Mouse (Mus musculus) kidney, postnatal 10 days (tissue): ENCODE measurements around the gene Tmem145.
"Not testable (repeated sequence)": the region's sequence is repeated elsewhere in the genome, so short reads cannot be mapped to it uniquely, and the experiment has no call there.

ENCODE experiments used
- DNase-seq: peaks from one replicate; pipeline ENCODE4 v3.0.0; 2021; ENCODE audit warnings: mixed read lengths

The Tmem145 gene

DNA sequence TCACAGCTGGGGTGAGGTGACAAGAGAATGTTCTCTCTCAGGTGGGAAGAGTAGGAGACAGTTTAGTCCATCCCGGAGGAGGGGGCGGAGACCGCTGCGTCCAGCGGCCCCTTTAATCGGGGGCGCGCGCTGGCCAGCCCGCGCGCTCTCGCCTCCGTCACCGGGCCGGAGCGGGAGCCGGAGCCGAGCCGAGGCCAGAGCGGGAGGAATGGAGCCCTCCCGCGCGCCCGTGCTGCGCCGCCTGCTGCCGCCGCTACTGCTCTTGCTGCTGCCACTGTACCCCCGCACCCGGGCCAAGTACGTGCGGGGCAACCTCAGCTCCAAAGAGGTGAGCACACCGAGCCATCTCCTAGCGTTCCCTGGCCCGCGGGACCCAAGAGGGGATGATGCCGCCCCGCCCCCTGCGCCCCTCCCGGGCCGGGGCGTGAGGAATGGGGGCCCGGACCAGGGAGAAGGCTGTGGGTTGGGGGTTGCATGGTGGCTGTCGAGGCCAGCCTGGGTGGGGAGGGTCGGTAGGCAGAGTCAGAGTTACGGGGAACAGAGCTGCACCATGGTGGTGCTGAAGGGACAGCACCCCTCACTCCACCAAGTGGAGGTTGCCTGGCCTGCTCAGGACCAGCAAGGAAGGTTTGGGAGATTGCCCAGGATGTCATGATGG, at the start of gene Tmem145:
Gene Tmem145 (plus strand): TSS at position 151 of the 658 bp plus-strand sequence.
- DNase-seq: peak; percentile 80

- DNase-seq: no peak
Measured at GRCm38 (mm10) chr7:25261896-25262295, 44.0 kb upstream of the Tmem145 start.

GRCm38 (mm10) chr7:25263968-25264870, 41.7 kb upstream of the Tmem145 start:
- no peak for DNase-seq

- not testable (repeated sequence) for DNase-seq
Measured at GRCm38 (mm10) chr7:25265743-25266142, 40.2 kb upstream of the Tmem145 start.

DNA sequence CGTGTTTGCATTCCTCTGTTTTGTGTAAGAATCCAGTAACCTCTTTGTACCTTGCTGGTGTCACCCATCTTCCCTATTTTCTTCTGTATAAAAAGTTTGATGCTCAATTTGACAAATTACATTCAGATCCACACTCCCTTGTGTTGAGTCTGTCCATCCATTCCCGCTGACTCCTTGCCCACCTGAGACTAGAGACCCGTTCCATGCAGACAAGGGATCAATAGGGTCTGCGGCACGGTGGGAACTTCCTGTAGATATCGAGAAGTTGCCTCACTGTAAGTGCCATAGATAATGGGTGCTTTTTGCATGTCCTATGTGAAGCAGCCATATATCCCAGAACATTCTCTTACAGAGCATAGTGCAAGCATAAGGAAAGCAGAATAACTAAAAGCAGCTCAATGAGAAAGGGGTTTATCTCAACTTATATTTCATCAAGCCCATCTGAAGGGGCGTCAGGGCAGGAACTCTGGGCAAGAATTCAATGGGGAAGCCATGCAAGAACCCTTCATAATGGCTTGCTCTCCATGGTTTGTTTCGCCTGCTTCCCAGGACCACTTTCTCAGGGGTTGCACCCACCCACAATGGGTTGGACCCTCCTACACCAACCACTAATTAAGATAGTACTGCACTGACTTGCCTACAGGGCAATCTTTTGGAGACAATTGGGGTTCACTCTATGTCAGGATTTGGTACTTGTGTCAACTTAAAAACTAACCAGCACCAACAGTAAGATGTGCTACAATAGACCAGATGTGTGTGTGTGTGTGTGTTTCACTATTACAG, 39.5 kb upstream of the Tmem145 start:
- no peak for DNase-seq

DNA sequence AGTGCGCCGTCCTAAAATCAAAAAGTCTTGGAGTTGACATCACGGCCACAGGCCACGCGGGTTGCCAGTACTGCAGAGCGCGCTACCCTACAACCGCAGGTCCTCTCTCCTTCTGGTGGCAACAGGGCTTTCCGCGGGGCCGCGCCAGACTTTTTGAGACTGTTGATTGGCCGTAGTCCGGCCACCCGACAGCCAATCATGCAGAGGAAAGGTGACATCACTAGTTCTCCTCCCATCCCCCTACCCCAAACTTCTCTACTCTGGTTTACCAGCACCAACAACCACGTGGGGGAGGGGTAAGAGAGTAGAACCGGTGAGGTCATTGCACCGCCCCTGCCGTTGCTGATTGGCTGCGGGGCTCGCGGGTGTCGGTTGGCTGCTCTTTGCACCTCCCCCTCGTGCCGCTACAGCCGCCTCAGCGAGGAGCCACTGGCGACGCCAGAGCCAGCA, 38.6 kb upstream of the Tmem145 start, which contains the start of gene Cic:
Gene Cic (plus strand): TSS at position 404 of the 450 bp plus-strand sequence.
- DNase-seq: peak; percentile 99

DNA sequence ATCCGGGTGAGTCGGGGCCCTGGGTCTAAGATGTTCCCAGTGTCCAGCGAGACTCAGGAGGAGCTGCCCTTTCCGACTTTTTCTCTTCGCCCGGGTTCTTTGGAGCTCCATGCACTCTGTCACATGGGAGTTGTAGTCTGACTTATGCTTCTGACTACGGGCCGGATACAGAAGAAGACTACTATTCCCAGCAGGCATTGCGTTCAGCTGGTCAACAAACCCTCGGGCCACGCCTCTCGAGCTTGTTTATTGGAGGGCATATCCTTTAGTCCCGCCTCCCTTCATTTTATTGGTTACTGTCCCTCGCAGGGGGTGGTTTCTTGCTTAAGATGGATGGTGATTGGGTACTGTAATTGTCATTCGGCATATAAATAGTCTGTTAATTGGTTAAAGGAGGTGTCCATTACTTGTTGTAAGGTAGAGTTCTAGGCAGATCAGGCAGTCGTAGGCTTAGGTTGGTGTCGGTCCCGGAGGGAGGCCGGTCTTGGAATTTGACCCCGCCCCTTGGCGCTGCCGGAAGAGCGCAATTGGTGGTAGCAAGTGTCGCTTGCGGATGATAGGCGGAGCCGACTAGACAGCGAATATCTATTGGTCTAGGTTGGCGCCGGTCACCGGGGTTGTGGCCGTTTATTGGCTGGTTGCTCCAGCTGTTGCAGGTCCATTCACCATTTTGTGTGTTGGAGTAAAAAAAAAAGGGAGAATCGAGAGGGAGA, 38.0 kb upstream of the Tmem145 start:
- peak; percentile 99 for DNase-seq

DNA sequence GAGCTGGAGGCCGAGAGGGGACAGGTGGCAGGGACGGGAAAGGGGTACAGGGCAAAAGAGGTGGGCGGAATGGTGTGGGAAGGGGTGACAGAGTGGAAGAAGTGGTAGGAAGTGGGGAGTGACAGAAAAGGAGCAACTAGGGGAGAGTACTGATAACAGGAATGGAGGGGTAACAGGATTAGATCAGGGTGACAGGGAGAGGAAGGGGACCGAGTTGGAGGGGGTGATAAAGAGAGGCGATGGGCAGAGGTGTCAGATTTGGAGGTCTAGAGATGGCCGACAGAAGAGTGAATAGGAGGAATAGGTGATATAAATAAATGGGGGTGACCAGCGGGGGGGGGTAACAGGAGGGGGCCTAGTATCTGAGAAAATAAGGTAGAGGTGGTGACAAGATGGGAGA, 37.3 kb upstream of the Tmem145 start:
- DNase-seq: no peak

DNA sequence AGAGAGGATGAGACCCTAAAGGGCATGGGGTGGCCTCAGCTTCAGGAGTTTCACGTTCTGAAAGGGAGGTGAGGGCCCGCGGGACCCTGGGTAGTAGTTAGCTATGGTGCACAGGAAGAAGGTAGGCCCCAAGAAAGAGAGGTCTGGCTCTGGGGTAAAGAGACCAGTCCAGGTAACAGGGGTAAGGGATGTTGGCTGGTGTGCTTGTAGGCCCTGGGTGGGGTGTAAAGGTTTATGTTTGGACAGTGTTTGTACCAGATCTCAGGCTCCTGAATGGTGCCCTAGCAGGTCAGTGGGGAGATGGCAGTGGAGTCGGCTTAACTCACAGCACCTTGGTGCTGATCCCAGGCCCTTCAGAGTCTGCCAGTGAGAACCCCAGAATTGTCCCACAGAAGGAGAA, 36.9 kb upstream of the Tmem145 start:
- DNase-seq: peak; percentile 29

- DNase-seq: peak; percentile 45
Measured at GRCm38 (mm10) chr7:25269545-25270271, 36.2 kb upstream of the Tmem145 start.

GRCm38 (mm10) chr7:25270652-25271633, 35.0 kb upstream of the Tmem145 start:
- DNase-seq: peak; percentile 28

- peak; percentile 15 for DNase-seq
Measured at GRCm38 (mm10) chr7:25271651-25272444, 34.1 kb upstream of the Tmem145 start.

DNA sequence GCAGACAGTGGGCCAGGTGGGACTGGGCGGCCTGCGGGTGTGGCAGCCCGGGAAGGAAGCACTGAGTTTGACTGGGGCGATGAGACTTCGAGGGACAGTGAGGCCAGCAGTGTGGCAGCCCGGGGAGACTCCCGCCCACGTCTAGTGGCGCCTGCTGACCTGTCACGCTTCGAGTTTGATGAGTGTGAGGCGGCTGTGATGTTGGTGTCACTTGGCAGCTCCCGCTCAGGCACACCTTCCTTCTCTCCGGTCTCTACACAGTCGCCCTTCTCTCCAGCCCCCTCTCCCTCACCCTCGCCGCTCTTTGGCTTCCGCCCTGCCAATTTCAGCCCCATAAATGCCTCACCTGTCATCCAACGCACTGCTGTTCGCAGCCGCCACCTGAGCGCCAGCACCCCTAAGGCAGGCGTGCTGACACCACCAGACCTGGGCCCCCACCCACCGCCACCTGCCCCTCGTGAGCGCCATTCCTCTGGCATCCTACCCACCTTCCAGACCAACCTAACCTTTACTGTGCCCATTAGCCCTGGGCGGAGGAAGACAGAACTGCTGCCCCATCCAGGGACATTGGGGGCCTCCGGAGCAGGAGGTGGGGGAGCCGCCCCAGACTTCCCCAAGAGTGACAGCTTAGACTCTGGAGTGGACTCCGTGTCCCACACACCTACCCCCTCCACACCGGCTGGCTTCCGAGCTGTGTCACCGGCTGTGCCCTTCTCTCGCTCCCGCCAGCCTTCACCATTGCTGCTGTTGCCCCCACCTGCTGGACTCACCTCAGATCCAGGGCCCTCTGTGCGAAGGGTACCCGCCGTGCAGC, 33.3 kb upstream of the Tmem145 start:
- DNase-seq: no peak

GRCm38 (mm10) chr7:25273259-25274241, 32.4 kb upstream of the Tmem145 start:
- peak; percentile 16 for DNase-seq

- peak; percentile 16 for DNase-seq
Measured at GRCm38 (mm10) chr7:25274571-25274970, 31.3 kb upstream of the Tmem145 start.

DNA sequence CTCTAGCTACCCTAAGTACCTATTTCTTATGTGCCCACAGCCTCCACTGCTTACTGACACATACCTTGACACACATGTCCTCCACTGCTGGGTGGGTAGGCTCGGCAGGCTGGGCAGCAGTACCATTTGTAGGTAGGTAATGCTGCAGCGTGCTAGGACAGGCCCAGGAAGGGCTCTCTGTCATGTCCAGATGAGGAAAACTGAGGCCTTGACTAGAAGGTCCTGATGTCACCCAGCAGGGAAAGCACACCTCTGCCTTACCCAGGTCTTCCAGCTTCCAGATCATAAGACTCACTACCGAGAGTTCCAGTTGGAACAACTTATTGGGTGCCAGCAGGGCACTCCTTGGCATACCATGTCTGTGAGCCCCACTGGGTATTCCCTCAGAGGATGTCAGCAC, 30.9 kb upstream of the Tmem145 start:
- DNase-seq: no peak
